Mouse (Mus musculus): ENCODE data around the gene Pax6.

Gene Pax6

GRCm38 (mm10) chr2:105715409-105716115 is 46.9 kb downstream of the Pax6 start:
- DNase-seq (ENCODE audit: low read depth in 1 of 2, low spot score in 2 of 2) = no peak

- no peak for DNase-seq (ENCODE audit: low read depth in 1 of 2, low spot score in 2 of 2)
Observed at GRCm38 (mm10) chr2:105726657-105727056, 58.0 kb downstream of the Pax6 start.

- DNase-seq (ENCODE audit: low read depth in 1 of 2, low spot score in 2 of 2) = no peak
Observed at GRCm38 (mm10) chr2:105730704-105731103, 62.0 kb downstream of the Pax6 start.

- no peak for DNase-seq (ENCODE audit: low read depth in 1 of 2, low spot score in 2 of 2)
Observed at GRCm38 (mm10) chr2:105736166-105736565, 67.5 kb downstream of the Pax6 start.

GRCm38 (mm10) chr2:105746896-105747295 is 78.2 kb downstream of the Pax6 start:
- no peak for DNase-seq (ENCODE audit: low read depth in 1 of 2, low spot score in 2 of 2)

Data from monocyte, adult 2 months (primary cell).